Mouse (Mus musculus): Measurements from ENCODE around the gene Klk11.

DNA sequence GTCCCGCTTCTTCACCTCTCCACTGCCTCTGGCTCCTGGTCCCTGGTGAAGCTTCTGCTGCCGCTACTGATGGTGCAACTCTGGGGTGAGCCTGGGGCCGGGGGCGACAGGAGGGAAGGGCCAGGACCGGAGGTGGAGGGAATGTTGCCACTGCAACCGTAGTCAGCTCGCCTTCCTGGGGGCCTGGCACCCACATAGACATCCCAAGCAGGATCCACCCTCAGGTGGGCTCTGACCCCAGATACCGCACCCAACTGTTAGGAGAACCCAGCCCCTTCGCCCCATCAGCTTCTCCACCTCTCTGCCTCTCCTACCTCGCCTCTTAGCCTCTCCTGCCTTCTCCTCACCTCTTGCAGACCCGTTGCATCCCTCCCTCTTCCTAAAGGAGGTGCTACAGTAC, 7.1 kb downstream of the Klk11 start:
- TF ChIP-seq CTCF (IDR thresholded peaks at IDR 0.05; ENCODE audit: low read depth), result no peak
- no peak for TF ChIP-seq EP300 (IDR thresholded peaks at IDR 0.05; ENCODE audit: low read depth)
